Mouse (Mus musculus) cerebellum, adult (tissue): ENCODE measurements around the gene Hdgfl3.

ENCODE experiments used
- ATAC-seq: cut with Nextera tagmentation; 2 replicates; pipeline ENCODE4 v1.9.2; 2017; ENCODE audit warnings: mild to moderate bottlenecking, moderate library complexity, mixed read lengths; ENCODE audit not compliant: insufficient number of reproducible peaks, low FRiP score, low TSS enrichment

The Hdgfl3 gene

DNA sequence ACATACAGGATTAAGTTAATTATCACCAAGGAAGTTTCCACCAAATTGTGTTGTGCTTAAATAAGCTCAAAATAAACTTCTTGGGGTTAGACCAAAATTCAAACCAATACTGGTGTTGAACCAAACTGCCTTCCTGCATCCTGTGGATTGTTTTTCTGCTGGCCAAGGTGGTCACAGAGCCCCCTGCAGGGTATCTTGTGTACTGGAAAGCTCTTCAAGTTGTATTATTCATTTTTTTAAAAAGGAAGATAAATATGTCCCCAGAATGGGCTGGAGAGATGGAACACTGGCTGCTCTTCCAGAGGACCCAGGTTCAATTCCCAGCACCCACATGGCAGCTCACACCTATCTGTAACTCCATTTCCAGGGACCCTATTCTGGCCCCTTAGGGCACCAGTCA lies 99.4 kb downstream of the Hdgfl3 start:
- no peak for ATAC-seq
